Mouse (Mus musculus) megakaryocyte, embryonic 14.5 days (primary cell): ENCODE data around the gene Olfr572.

Experiments used
- FLI1 ChIP-seq: IDR thresholded peaks from 2 replicates; pipeline ENCODE4 v1.6.1; 2012; ENCODE audit warnings: low read length, inconsistent platforms, mixed read lengths
- GATA1 ChIP-seq: IDR thresholded peaks from 3 replicates; pipeline ENCODE4 v1.6.1; 2012; ENCODE audit warnings: mixed read lengths, low read length, inconsistent platforms, borderline replicate concordance

DNA sequence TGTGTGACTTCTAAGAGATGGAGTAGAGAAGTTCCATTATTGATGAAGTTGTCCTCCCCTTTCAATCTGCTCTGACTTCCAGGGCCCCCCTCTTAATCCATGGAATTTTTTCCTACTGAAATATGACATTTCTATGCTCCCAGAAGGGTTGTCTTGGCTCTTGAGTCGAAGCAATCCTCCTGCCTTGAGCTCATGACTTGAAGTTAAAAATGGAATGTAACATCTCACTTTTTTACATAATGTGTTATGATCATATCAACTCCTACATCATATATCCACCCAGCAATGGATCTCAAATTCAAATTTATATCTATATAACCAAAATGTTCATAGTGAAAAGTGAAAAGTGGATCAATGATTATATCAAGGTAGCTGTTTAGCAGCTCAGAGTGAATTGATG, 50.2 kb downstream of the Olfr572 start:
- no peak for TF ChIP-seq GATA1
- TF ChIP-seq FLI1, result no peak
